Mouse (Mus musculus) adrenal gland, adult 2 months (tissue): ENCODE data around the gene Wtap. TPM values are rescaled to one million over a fixed set of nuclear protein-coding genes. Genes with fewer than 3 reads are reported as not detected.
"Not testable (repeated sequence)": the region's sequence is repeated elsewhere in the genome, so short reads cannot be mapped to it uniquely, and the experiment has no call there.

Source experiments
- DNase-seq: peaks from one replicate; pipeline ENCODE4 v3.0.0; 2021
- polyA plus RNA-seq: library from polyadenylated mRNA; depleted of rRNA; stranded (reverse); fragments of >200 nt; gene quantifications from 2 replicates; pipeline ENCODE4 v1.2.3, GENCODE M21; 2012; rRNA removed
- total RNA-seq, 2 experiments: library from RNA; stranded (reverse); gene quantifications; 2 replicates each; pipeline ENCODE4 v1.2.3; 2021

The Wtap gene
- total and polyA plus RNA-seq, 3 experiments: 12.8 to 60.2 (median 54.5) TPM

DNA sequence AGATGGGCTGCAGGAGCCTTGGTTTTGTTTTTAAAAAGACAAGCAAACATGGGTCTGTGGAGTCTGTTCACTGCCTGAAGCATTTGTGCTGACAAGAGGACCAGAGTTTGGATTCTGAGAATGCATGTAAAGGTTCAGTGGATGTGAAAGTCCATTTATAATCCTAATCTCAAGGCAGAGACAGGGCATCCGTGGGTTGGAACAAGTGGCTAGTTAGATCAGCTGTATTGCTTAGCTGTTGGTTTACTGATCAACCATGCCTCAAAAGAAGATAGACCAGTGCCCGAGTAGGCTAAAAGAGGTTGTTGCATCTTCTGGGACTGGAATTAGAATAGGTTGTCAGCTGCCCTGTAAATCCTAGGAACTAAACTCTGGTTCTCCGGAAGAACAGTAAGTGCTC, 30.5 kb downstream of the Wtap start:
- DNase-seq: no peak

DNA sequence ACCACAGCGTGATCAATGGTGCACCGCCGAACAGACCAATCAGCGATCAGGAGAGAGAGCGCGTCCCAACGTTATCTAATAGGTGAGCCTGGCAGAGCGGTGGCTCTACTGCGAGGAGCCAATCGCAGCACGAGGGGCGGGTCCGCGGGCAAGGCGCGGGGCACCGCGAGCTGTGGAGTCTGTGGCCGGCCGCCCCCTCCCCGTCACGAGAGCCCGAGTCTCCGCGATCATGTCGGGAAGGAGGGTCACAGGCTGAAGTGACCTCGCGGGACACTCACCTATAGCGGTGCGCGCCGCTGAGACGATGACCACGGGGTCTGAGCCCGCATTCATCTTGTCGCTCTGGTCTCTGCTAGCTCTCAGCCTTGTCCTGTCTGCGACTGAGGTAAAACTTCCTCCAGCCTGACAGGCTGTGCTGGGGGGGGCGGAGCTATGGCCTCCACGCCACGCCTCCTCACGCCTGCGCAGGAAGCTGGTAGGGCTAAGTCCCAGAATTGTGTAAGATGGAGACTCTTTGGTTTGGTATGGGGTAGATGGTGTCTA, 33.6 kb downstream of the Wtap start, which contains the start of gene Acat2:
Gene Acat2, minus strand, starts transcription at position 417 of the 543 bp plus-strand sequence.
- peak; percentile 97 for DNase-seq

DNA sequence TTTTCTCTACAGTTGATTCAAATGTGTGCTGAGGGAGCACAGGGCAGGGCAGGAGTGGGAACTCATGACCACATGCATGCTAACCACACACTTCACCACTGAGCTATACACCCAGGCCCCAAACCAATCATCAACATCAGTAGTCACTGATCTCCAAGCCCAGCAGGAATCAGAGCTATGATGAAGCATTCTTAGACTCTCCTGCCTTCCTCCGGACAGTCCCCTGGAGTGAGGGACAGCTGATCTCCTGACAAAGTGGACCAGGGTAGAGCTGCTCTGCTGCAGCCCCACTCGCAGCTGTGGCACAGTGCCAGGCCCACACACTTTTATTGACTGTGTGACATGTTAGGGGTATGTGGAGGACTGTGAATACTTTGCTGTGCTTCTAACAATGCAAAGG, 34.6 kb downstream of the Wtap start:
- not testable (repeated sequence) for DNase-seq

DNA sequence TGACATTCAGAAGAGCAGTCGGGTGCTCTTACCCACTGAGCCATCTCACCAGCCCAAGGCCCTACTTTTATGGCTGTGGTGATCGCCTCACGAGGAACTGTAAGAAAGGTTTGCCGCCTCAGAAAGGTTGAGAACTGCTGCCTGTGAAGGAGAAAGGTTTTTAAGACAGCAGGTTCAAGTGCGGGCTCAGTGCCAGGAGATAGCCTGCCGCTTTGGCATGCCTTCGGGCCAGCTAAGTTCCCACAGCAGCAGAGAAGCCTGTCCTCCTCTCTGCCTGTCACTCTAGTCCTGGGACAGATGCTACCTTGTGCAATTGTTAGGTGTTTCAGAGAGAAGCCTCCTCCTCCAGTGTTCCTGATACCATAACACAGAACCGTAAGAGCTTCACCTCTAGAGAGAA, 37.3 kb downstream of the Wtap start:
- no peak for DNase-seq

DNA sequence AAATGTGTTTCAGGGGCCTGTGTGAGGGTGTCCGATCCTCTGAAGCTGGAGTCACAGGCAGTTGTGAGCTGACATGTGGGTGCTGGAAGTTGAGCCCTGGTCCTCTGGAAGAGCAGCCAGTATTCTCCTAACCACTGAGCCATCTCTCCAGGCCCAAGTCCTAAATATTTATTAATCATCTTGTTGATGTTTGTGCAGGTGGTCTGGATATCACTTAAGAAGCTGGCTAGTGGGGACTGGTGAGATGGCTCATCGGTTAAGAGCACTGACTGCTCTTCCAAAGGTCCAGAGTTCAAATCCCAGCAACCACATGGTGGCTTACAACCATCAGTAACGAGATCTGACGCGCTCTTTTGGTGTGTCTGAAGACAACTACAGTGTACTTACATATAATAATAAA, 44.3 kb downstream of the Wtap start:
- no peak for DNase-seq

DNA sequence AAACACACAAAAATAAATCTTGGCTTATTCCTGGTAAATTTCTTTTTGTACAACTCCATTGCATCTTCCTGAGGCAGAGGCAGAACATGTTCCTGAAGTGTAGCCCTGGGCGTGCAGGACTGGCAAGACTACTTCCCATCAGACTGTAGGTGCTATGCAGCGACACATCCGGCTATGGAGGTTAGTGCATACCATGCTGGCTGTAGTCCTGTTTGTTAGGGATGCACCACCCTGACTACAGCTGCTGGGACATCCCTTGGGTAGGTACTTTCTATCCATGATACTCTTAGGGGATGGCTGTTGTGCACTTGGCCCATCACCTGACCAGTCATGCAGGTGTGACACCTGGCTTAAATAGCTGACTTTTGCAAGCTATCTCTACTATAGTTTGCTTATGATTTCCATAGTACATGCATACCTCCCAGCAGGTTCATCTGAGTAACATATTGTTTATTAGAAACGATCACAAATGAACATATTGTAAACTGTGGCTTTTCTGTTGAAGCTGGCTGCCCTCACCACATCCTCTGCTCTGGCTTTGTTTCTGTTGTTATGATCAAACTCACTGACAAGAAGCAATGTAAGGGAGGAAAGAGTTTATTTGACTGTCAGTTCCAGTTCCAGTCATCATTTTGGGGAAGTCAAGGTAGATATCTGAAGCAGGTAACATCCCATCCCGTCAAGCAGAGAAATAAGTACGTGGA, 51.4 kb downstream of the Wtap start:
- DNase-seq: no peak

DNA sequence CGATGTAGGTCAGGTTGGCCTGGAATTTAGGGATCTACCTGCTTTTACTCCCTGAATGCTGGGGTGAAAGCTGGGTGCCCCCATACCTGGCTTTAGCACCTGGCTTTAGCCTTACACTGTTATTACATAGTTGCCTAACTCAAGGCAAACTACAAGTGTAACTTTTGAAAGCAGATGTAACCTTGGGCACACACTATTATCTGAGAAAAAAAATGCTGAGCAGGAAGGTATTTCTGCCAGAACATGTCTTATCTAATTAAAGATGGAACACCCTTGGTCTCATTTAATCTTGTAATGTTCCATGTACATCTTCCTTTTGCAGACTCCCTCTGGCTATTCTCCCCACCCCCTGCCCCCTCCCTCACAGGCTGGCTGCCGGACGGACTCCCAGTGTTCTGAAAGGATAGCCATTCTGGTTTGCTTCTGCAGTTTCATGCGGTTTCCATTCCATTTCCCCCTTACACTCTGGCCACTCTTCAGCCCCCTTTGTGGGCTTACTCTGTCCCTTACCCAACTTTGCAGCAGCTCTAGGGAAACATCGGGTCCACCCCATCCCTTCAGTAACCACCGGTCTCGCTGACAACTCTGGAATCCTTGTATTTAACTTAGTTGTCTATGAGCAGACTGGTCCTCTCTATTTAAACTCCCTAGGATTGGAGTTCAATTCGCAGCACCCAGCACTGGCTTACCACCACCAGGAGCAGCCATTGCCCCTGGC, 52.3 kb downstream of the Wtap start:
- no peak for DNase-seq

DNA sequence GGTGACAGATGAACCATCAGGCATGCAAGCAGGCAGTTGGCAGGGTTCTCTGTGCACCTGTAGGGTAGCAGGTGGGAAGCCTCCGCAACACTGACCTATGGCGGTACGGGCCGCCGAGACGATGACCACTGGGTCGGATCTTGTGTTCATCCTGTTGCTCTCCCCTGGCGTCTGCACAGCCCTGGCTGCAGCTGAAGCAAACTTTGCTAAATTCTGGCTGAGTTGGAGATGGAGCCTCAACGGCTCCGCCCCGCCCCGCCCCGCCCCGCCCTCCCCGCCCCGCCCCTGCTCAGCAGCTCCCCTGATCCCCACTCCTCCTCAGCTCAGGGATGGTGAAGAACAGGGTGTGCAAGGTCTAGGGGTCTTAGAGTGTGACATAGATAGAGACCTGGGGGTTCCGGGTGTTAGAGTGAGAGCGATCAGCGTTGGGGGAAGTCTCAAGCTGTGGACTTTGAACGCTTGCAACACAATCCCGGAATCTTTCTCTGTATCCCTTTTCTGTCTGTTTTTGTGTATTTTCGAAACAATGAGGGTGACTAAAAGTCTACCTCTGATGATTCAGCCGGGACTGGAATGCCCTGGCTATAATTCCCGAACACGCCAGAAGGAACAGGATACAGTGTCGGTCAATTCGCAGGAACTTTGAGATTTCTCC, 53.7 kb downstream of the Wtap start, which contains the start of gene Acat3:
Gene Acat3, minus strand, starts transcription at position 450 of the 655 bp plus-strand sequence.
- peak; percentile 38 for DNase-seq

DNA sequence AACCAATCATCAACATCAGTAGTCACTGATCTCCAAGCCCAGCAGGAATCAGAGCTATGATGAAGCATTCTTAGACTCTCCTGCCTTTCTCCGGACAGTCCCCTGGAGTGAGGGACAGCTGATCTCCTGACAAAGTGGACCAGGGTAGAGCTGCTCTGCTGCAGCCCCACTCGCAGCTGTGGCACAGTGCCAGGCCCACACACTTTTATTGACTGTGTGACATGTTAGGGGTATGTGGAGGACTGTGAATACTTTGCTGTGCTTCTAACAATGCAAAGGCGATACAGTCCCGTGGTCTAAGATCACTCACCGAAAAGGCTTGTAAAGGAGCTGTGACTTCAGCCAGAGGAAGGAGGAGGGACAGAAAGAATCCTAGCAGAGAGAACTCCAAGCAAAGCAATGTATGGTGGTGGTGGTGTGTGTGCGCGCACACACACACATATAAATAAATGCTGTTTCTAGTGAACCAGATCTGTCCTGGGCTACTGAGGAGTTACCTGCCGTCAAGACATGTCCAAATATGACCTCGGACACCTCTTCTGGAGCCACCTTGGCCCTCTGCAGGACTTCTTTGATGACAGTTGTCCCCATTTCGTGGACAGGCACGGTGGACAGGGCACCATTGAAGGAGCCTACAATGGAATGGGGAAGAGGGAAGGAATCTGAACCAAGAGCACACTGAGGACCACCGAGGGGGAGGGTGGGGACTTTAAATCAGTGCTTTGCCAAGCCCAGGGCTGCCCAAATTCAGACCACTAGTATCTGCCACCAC, 54.4 kb downstream of the Wtap start:
- DNase-seq: not testable (repeated sequence)

DNA sequence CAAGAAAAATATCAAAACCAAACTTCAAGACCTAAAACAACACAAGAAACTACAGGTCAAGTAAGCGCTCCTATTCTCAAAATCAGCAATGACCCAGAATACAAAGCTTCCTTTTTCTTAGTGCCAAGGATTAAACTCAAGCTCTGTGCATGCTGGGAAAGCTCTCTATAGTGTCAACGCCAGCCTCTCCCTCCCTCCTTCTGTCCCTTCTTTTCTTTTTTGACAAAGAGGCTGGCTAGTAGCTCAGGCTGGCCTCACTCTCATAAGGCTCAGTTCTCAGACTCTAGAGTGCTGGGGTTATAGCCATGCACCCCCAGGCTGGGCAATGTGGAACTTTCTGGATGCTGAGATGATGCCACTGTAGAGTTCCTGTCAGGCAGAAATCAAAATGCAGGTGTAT, 55.9 kb downstream of the Wtap start:
- no peak for DNase-seq

DNA sequence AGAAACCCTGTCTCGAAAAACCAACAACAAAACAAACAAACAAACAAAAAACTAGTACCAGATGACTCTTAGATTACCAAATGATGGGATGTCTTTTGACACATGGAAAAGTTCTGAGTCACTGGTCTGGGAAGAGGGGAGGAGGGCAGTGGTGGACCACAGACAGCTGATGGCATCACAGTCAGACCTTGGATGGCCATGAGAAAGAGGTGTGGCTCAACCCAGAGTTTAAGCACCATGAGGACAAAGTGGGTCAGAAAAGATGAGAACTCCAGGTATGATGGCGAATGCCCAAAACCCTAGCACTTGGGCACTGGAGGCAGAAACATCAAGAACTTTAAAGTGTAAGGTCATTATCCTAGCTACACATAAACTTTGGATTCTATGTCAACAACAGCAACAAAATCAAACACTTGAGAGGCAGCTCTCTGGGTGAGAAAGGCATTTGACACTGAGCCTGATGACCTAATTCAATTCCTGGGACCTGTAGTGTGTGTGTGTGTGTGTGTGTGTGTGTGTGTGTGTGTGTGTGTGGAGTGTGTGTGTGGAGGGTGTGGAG, 56.5 kb downstream of the Wtap start:
- peak; percentile 20 for DNase-seq

DNA sequence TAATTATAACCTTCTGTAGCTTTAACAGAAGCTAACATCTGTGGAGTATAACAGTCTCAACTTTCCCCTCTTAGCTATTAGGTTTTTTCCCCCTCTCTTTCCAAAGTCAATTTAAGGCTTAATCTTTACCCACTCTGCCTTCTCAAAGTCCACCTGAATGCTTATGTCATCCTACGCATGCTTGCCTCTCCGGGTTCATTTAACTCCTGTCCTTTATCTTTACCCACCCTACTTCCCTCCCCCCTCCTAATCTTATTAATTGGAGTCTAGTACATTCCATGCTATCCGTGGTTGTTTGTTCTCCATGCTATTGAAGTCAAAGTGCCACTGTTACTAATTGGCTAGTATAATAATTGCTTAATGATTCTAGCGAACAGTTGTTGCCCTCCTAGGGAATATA, 58.2 kb downstream of the Wtap start:
- DNase-seq: no peak

DNA sequence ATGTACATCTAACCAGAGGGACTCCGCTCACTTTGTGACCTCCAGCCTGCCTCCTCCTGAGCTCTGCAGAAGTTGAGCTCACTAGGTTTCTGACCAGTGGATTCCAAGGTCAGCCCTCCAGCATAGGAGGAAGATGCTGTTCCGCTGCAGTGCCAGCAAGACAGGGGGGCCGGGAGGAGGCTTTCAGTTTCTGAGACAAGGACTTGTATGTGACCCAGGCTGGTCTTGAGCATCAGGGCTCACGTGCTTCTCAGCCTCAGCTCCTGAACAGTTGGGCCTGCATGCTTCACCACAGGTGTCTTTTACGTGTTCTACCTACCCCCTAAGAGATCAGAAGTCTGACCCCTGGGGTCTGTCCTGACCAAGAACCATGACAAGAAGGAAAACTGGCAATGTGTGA, 62.4 kb downstream of the Wtap start:
- not testable (repeated sequence) for DNase-seq

DNA sequence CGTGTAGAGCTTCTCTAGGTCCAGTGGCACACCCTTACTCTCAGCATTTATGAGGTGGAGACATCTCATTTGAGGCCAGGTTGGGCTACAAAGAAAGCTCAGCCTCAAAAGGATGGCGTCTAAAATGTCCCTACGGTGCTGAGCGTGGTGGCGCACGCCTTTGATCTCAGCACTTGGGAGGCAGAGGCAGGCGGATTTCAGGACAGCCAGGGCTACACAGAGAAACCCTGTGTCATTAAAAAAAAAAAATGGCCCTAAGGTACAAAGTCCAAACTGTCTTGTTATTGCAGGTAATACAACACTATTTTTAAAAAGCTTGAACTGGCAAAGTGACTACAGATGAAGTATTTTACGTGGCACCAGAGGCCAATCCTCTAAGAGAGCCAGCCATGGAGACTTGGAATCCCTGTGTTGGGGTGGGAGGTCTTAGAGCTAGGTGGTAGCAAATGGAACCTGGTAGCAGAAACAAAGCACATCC, 68.2 kb downstream of the Wtap start:
- no peak for DNase-seq

DNA sequence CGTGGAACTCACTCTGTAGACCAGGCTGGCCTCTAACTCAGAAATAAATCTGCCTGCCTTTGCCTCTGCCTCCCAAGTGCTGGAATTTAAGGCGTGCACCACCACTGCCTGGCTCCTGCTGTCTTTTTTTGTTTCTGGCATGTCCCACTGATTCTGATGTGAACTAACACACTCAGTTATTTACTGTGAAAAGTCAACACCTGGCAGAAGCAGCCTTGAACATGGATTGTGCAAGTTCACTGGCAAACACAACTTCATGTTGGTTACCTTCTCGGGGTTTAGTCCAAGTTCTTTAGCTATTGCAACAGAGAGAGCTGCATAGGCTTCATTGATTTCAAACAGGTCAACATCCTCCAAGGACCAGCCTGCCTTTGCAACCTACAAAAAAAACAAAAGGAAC, 69.0 kb downstream of the Wtap start:
- peak; percentile 26 for DNase-seq

DNA sequence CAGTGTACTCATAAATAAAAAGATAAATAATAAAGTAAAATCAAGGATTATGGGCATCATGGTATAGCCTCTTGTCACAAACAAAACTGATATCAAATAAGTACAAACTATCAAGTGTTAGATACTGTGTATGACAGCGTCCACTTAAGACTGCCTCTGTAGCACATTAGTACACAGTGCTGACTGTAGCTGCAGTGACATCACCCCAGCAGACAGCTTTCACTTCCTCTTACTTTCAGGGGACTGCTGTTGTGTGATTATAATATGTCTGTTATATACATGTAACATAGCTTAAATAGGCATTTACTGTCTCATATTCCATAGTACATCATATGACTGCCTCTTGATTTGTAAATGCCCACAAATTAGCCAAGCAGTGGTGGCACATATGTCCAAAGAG, 72.9 kb downstream of the Wtap start:
- no peak for DNase-seq

Other genes starting within 250 kb of the Wtap start
- 10 to 100 TPM; 66.8 to 74.7 TPM for gene Igf2r, start 224.5 kb downstream of the Wtap start, total RNA-seq
- 21.9 and 23.2 TPM in 2 replicates for gene Igf2r, start 224.5 kb downstream of the Wtap start, polyA plus RNA-seq
- not detected for gene Mas1, start 126.0 kb downstream of the Wtap start, total RNA-seq
- gene Mas1, start 126.0 kb downstream of the Wtap start, polyA plus RNA-seq: not detected in 2 replicates
- under 1 TPM in 1 of 2 experiments, not detected in 1; 0.21 TPM for gene Mrgprh, start 118.1 kb downstream of the Wtap start, total RNA-seq
- gene Mrgprh, start 118.1 kb downstream of the Wtap start, polyA plus RNA-seq: 0.11 TPM in 1 of 2 replicates, not detected in the other
- 1 to 10 TPM; 4.6 TPM for gene Pnldc1, start 83.9 kb downstream of the Wtap start, total RNA-seq
- 1.5 and 2.8 TPM in 2 replicates for gene Pnldc1, start 83.9 kb downstream of the Wtap start, polyA plus RNA-seq
- gene Tcp1, start 78.5 kb downstream of the Wtap start, total RNA-seq: 100 to 1,000 TPM; 208 to 230 TPM
- gene Tcp1, start 78.5 kb downstream of the Wtap start, polyA plus RNA-seq: 27.8 and 34.9 TPM in 2 replicates
- 10 to 100 TPM; 59.6 to 81.3 TPM for gene Mrpl18, start 77.8 kb downstream of the Wtap start, total RNA-seq
- 24.1 and 26.7 TPM in 2 replicates for gene Mrpl18, start 77.8 kb downstream of the Wtap start, polyA plus RNA-seq
- 1 to 10 TPM; 2.4 to 6.4 TPM for gene Acat3, start 53.6 kb downstream of the Wtap start, total RNA-seq
- 0.15 and 0.33 TPM in 2 replicates for gene Acat3, start 53.6 kb downstream of the Wtap start, polyA plus RNA-seq
- gene Acat2, start 33.4 kb downstream of the Wtap start, total RNA-seq: 100 to 1,000 TPM; 108 to 139 TPM
- gene Acat2, start 33.4 kb downstream of the Wtap start, polyA plus RNA-seq: 19.4 and 20.3 TPM in 2 replicates
- 100 to 1,000 TPM; 464 to 485 TPM for gene Sod2, start 12.7 kb upstream of the Wtap start, total RNA-seq
- 1,090 and 1,205 TPM in 2 replicates for gene Sod2, start 12.7 kb upstream of the Wtap start, polyA plus RNA-seq
- 1 to 10 TPM in 1 of 2 experiments, under 1 TPM in 1; 0.26 to 1.2 TPM for gene Gpr31b, start 58.1 kb upstream of the Wtap start, total RNA-seq
- 0.51 and 1.2 TPM in 2 replicates for gene Gpr31b, start 58.1 kb upstream of the Wtap start, polyA plus RNA-seq
- under 1 TPM; 0.24 to 0.72 TPM for gene Tcp10b, start 66.9 kb upstream of the Wtap start, total RNA-seq
- gene Tcp10b, start 66.9 kb upstream of the Wtap start, polyA plus RNA-seq: 0.09 and 0.10 TPM in 2 replicates
- 1 to 10 TPM in 1 of 2 experiments, under 1 TPM in 1; 0.52 to 1.2 TPM for gene Unc93a, start 137.6 kb upstream of the Wtap start, total RNA-seq
- gene Unc93a, start 137.6 kb upstream of the Wtap start, polyA plus RNA-seq: 0.06 and 0.07 TPM in 2 replicates
- gene Smok2a, start 227.0 kb upstream of the Wtap start, total RNA-seq: not detected
- gene Smok2a, start 227.0 kb upstream of the Wtap start, polyA plus RNA-seq: not detected in 2 replicates
- not detected for gene Smok2b, start 236.1 kb upstream of the Wtap start, total RNA-seq
- not detected in 2 replicates for gene Smok2b, start 236.1 kb upstream of the Wtap start, polyA plus RNA-seq